Mouse (Mus musculus) cerebellum, adult 2 months (tissue): ENCODE measurements at regions not wholly inside any gene's neighbourhood (a gene's known extent, or its start where the extent isn't known, plus 50 kb on each side); places are given as distances from the start of the nearest gene placed in this dataset.

Experiments used
- CTCF ChIP-seq: fragments of 200-500 bp; IDR thresholded peaks from 2 replicates; pipeline ENCODE4 v1.5.1; 2011; ENCODE audit warnings: low read depth, mild to moderate bottlenecking, control low read depth, low read length, moderate library complexity, borderline replicate concordance; ENCODE audit not compliant: insufficient read depth
- POLR2A ChIP-seq: fragments of 200-500 bp; IDR thresholded peaks from 2 replicates; pipeline ENCODE4 v1.6.1; 2011; ENCODE audit warnings: low read length, control low read depth, borderline replicate concordance; ENCODE audit not compliant: insufficient read depth

DNA sequence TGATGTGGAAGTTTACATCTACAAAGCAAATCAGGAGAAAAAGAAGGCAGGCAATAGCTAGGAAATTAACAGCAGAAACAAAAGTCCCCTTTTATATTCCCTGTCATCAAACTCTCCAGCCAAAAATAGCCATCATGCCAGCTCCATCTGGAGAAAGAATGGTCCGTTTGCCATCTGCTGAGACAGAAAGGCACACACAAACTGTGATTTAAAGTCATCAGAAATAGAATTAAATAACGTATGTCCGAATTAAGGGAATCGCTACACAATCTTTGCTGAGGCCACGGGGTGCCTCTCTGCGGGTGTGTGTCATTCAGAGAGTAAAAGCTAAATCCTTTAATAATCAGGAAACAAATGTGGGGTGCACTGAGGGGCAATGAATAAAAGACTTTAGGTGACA, 293.4 kb upstream of the Gm21961 start:
- TF ChIP-seq CTCF (no peak), POLR2A (no peak)
